Mouse (Mus musculus): ENCODE measurements at regions not wholly inside any gene's neighbourhood (a gene's known extent, or its start where the extent isn't known, plus 50 kb on each side); places are given as distances from the start of the nearest gene placed in this dataset.
A peak's percentile ranks its signal among the peaks of the same experiment; 100 is the strongest.

- no peak overlapping the region for H3K4me3 ChIP-seq
- peaks cover 5% of the 10 kb centered on the region; the same call in 1 of the 2 replicates for H3K4me1 ChIP-seq
- no peak for ATAC-seq (ENCODE audit: low FRiP score, low read depth)
- H3K9ac ChIP-seq, result no peak overlapping the region
- H3K4me2 ChIP-seq (replicated peaks), result no peak overlapping the region
- H3K36me3 ChIP-seq, result no peaks in the 10 kb centered on the region
- WGBS, result 81% methylated on average over 4 of the region's 4 CpGs
- no peak overlapping the region for H3K27ac ChIP-seq
- H3K27me3 ChIP-seq, result peaks cover 83% of the 10 kb centered on the region
- H3K9me3 ChIP-seq, result peaks cover 12% of the 10 kb centered on the region
Observed at GRCm38 (mm10) chr5:120286787-120287186, 144.7 kb upstream of the Lhx5 start.

- no peak overlapping the region for H3K27ac ChIP-seq
- 0 out of 2 replicates have a peak overlapping the region, but pooled peaks have one; percentile 19 for H3K9ac ChIP-seq
- H3K27me3 ChIP-seq, result peaks cover 78% of the 10 kb centered on the region
- WGBS, result 11% methylated on average over 23 of the region's 23 CpGs
- no peaks in the 10 kb centered on the region for H3K36me3 ChIP-seq
- H3K9me3 ChIP-seq, result peaks cover 12% of the 10 kb centered on the region
- peak overlapping the region; percentile 36 for H3K4me2 ChIP-seq (replicated peaks)
- H3K4me3 ChIP-seq, result no peak overlapping the region
- peaks cover 5% of the 10 kb centered on the region; the same call in 1 of the 2 replicates for H3K4me1 ChIP-seq
- no peak for ATAC-seq (ENCODE audit: low FRiP score, low read depth)
Observed at GRCm38 (mm10) chr5:120288036-120288684, 143.3 kb upstream of the Lhx5 start.

GRCm38 (mm10) chr5:120294526-120295078 lies 136.9 kb upstream of the Lhx5 start:
- Histone ChIP-seq H3K36me3 (no peaks in the 10 kb centered on the region), H3K27ac (no peak overlapping the region), H3K9me3 (peaks cover 11% of the 10 kb centered on the region), H3K9ac (no peak overlapping the region), H3K27me3 (peaks cover 73% of the 10 kb centered on the region), H3K4me1 (no peaks in the 10 kb centered on the region), H3K4me2 (replicated peaks) (no peak overlapping the region), H3K4me3 (no peak overlapping the region)
- ATAC-seq (ENCODE audit: low FRiP score, low read depth), result no peak
- WGBS, result 45% methylated on average over 16 of the region's 16 CpGs

- Histone ChIP-seq H3K4me2 (replicated peaks) (no peak overlapping the region), H3K36me3 (no peaks in the 10 kb centered on the region), H3K9me3 (no peaks in the 10 kb centered on the region), H3K4me3 (no peak overlapping the region), H3K4me1 (0 out of 2 replicates have a peak, but pooled peaks cover 3% of the 10 kb centered on the region), H3K27me3 (peaks cover 89% of the 10 kb centered on the region), H3K27ac (no peak overlapping the region), H3K9ac (no peak overlapping the region)
- no peak for ATAC-seq (ENCODE audit: low FRiP score, low read depth)
- 8% methylated on average over 10 of the region's 10 CpGs for WGBS
Observed at GRCm38 (mm10) chr5:120297190-120297589, 134.3 kb upstream of the Lhx5 start.

- WGBS, result 51% methylated on average over 3 of the region's 3 CpGs
- H3K9ac ChIP-seq, result no peak overlapping the region
- H3K36me3 ChIP-seq, result no peaks in the 10 kb centered on the region
- H3K27me3 ChIP-seq, result peaks cover 91% of the 10 kb centered on the region
- 0 out of 2 replicates have a peak, but pooled peaks cover 3% of the 10 kb centered on the region for H3K4me1 ChIP-seq
- ATAC-seq (ENCODE audit: low FRiP score, low read depth), result no peak
- H3K9me3 ChIP-seq, result no peaks in the 10 kb centered on the region
- H3K27ac ChIP-seq, result no peak overlapping the region
- no peak overlapping the region for H3K4me3 ChIP-seq
- no peak overlapping the region for H3K4me2 ChIP-seq (replicated peaks)
Observed at GRCm38 (mm10) chr5:120297665-120298282, 133.7 kb upstream of the Lhx5 start.

GRCm38 (mm10) chr5:120301672-120302071 lies 129.8 kb upstream of the Lhx5 start:
- ATAC-seq (ENCODE audit: low FRiP score, low read depth), result no peak
- Histone ChIP-seq H3K4me3 (peak overlapping the region; percentile 39), H3K27me3 (peaks cover 99% of the 10 kb centered on the region), H3K27ac (no peak overlapping the region), H3K36me3 (no peaks in the 10 kb centered on the region), H3K4me1 (0 out of 2 replicates have a peak, but pooled peaks cover 3% of the 10 kb centered on the region), H3K4me2 (replicated peaks) (peak overlapping the region; percentile 63), H3K9me3 (no peaks in the 10 kb centered on the region), H3K9ac (no peak overlapping the region)
- whole genome bisulfite sequencing, result 4% methylated on average over 16 of the region's 16 CpGs

- ATAC-seq (ENCODE audit: low FRiP score, low read depth), result no peak
- Histone ChIP-seq H3K4me2 (replicated peaks) (peak overlapping the region; percentile 63), H3K9ac (peak overlapping the region; percentile 43; the same call in 1 of the 2 replicates), H3K36me3 (no peaks in the 10 kb centered on the region), H3K4me3 (peak overlapping the region; percentile 39), H3K4me1 (0 out of 2 replicates have a peak, but pooled peaks cover 3% of the 10 kb centered on the region), H3K9me3 (no peaks in the 10 kb centered on the region), H3K27ac (no peak overlapping the region), H3K27me3 (peaks cover 95% of the 10 kb centered on the region)
- 1% methylated on average over 47 of the region's 47 CpGs for WGBS
Observed at GRCm38 (mm10) chr5:120302307-120302706, 129.2 kb upstream of the Lhx5 start.

GRCm38 (mm10) chr5:120304295-120304701 lies 127.2 kb upstream of the Lhx5 start:
- H3K4me1 ChIP-seq, result 0 out of 2 replicates have a peak, but pooled peaks cover 3% of the 10 kb centered on the region
- H3K9ac ChIP-seq, result no peak overlapping the region
- no peak overlapping the region for H3K27ac ChIP-seq
- no peaks in the 10 kb centered on the region for H3K36me3 ChIP-seq
- no peak for ATAC-seq (ENCODE audit: low FRiP score, low read depth)
- WGBS, result 10% methylated on average over 13 of the region's 13 CpGs
- peak overlapping the region; percentile 40 for H3K4me2 ChIP-seq (replicated peaks)
- H3K4me3 ChIP-seq, result peak overlapping the region; percentile 11; the same call in 1 of the 2 replicates
- peaks cover 79% of the 10 kb centered on the region for H3K27me3 ChIP-seq
- no peaks in the 10 kb centered on the region for H3K9me3 ChIP-seq

GRCm38 (mm10) chr5:120312299-120312698 lies 119.2 kb upstream of the Lhx5 start:
- H3K4me3 ChIP-seq, result no peak overlapping the region
- peaks cover 6% of the 10 kb centered on the region for H3K9me3 ChIP-seq
- no peak overlapping the region for H3K4me2 ChIP-seq (replicated peaks)
- H3K9ac ChIP-seq, result no peak overlapping the region
- 89% methylated on average over 6 of the region's 6 CpGs for WGBS
- no peaks in the 10 kb centered on the region for H3K4me1 ChIP-seq
- H3K27me3 ChIP-seq, result peaks cover 22% of the 10 kb centered on the region
- no peak for ATAC-seq (ENCODE audit: low FRiP score, low read depth)
- H3K36me3 ChIP-seq, result no peaks in the 10 kb centered on the region
- H3K27ac ChIP-seq, result no peak overlapping the region

GRCm38 (mm10) chr5:120313984-120314383 lies 117.5 kb upstream of the Lhx5 start:
- H3K9ac ChIP-seq, result no peak overlapping the region
- H3K36me3 ChIP-seq, result no peaks in the 10 kb centered on the region
- ATAC-seq (ENCODE audit: low FRiP score, low read depth), result no peak
- no peak overlapping the region for H3K4me2 ChIP-seq (replicated peaks)
- WGBS, result 82% methylated on average over 6 of the region's 6 CpGs
- peaks cover 6% of the 10 kb centered on the region for H3K9me3 ChIP-seq
- no peak overlapping the region for H3K4me3 ChIP-seq
- H3K4me1 ChIP-seq, result no peaks in the 10 kb centered on the region
- H3K27me3 ChIP-seq, result peaks cover 28% of the 10 kb centered on the region
- H3K27ac ChIP-seq, result no peak overlapping the region

- Histone ChIP-seq H3K27ac (no peak overlapping the region), H3K4me3 (no peak overlapping the region), H3K4me1 (no peaks in the 10 kb centered on the region), H3K27me3 (peaks cover 35% of the 10 kb centered on the region), H3K4me2 (replicated peaks) (no peak overlapping the region), H3K36me3 (no peaks in the 10 kb centered on the region), H3K9me3 (peaks cover 6% of the 10 kb centered on the region), H3K9ac (no peak overlapping the region)
- no peak for ATAC-seq (ENCODE audit: low FRiP score, low read depth)
- WGBS, result 66% methylated on average over 8 of the region's 8 CpGs
Observed at GRCm38 (mm10) chr5:120315116-120315515, 116.4 kb upstream of the Lhx5 start.

- Histone ChIP-seq H3K36me3 (no peaks in the 10 kb centered on the region), H3K27ac (no peak overlapping the region), H3K4me1 (peaks cover 4% of the 10 kb centered on the region; the same call in 1 of the 2 replicates), H3K27me3 (peaks cover 70% of the 10 kb centered on the region), H3K4me3 (no peak overlapping the region), H3K9me3 (no peaks in the 10 kb centered on the region), H3K9ac (no peak overlapping the region), H3K4me2 (replicated peaks) (no peak overlapping the region)
- ATAC-seq (ENCODE audit: low FRiP score, low read depth), result no peak
- WGBS, result 48% methylated on average over 1 of the region's 1 CpGs
Observed at GRCm38 (mm10) chr5:120318951-120319350, 112.5 kb upstream of the Lhx5 start.

Measured in limb, embryonic 13.5 days (tissue).